Mouse (Mus musculus): ENCODE results near the gene Tmem150b. TPM values are rescaled to one million over a fixed set of nuclear protein-coding genes. Genes with fewer than 3 reads are reported as not detected.

Gene Tmem150b
- polyA plus RNA-seq, 1 experiment from 2014 or later: 0.25 TPM

- peaks cover 43% of the 10 kb centered on the region for H3K36me3 ChIP-seq (replicated peaks)
- WGBS: 88% methylated on average over 12 of the region's 12 CpGs
- H3K27ac ChIP-seq: no peak overlapping the region
- no peak for ATAC-seq (replicated peaks)
- no peaks in the 10 kb centered on the region for H3K4me1 ChIP-seq
- no peak overlapping the region for H3K9ac ChIP-seq
- no peak overlapping the region for H3K4me3 ChIP-seq
- no peaks in the 10 kb centered on the region for H3K27me3 ChIP-seq (replicated peaks)
- no peak overlapping the region for H3K4me2 ChIP-seq
- no peaks in the 10 kb centered on the region for H3K9me3 ChIP-seq
These were observed 50.8 kb downstream of the Tmem150b start for GRCm38 (mm10) chr7:4674114-4674731.

- 92% methylated on average over 4 of the region's 4 CpGs for WGBS
- peaks cover 47% of the 10 kb centered on the region for H3K36me3 ChIP-seq (replicated peaks)
- no peak overlapping the region for H3K4me2 ChIP-seq
- no peaks in the 10 kb centered on the region for H3K4me1 ChIP-seq
- H3K9me3 ChIP-seq: no peaks in the 10 kb centered on the region
- no peak overlapping the region for H3K9ac ChIP-seq
- no peaks in the 10 kb centered on the region for H3K27me3 ChIP-seq (replicated peaks)
- no peak overlapping the region for H3K27ac ChIP-seq
- no peak for ATAC-seq (replicated peaks)
- H3K4me3 ChIP-seq: no peak overlapping the region
These were observed 53.1 kb downstream of the Tmem150b start for GRCm38 (mm10) chr7:4671956-4672355.

- Histone ChIP-seq H3K4me3 (no peak overlapping the region), H3K4me2 (no peak overlapping the region), H3K27me3 (replicated peaks) (no peaks in the 10 kb centered on the region), H3K9me3 (no peaks in the 10 kb centered on the region), H3K27ac (no peak overlapping the region), H3K36me3 (replicated peaks) (peaks cover 46% of the 10 kb centered on the region), H3K4me1 (no peaks in the 10 kb centered on the region), H3K9ac (no peak overlapping the region)
- WGBS: 92% methylated on average over 8 of the region's 8 CpGs
- ATAC-seq (replicated peaks): no peak
These were observed 54.3 kb downstream of the Tmem150b start for GRCm38 (mm10) chr7:4670655-4671255.

GRCm38 (mm10) chr7:4669156-4669555 lies 55.9 kb downstream of the Tmem150b start:
- 97% methylated on average over 9 of the region's 9 CpGs for WGBS
- H3K36me3 ChIP-seq (replicated peaks): peaks cover 41% of the 10 kb centered on the region

GRCm38 (mm10) chr7:4668506-4668905 lies 56.5 kb downstream of the Tmem150b start:
- Histone ChIP-seq H3K9ac (no peak overlapping the region), H3K27me3 (replicated peaks) (no peaks in the 10 kb centered on the region), H3K9me3 (no peaks in the 10 kb centered on the region), H3K4me1 (no peaks in the 10 kb centered on the region), H3K4me3 (no peak overlapping the region), H3K36me3 (replicated peaks) (peaks cover 42% of the 10 kb centered on the region), H3K4me2 (no peak overlapping the region), H3K27ac (no peak overlapping the region)
- WGBS: 95% methylated on average over 8 of the region's 8 CpGs
- ATAC-seq (replicated peaks): no peak

More at GRCm38 (mm10) chr7:4669156-4669555, 55.9 kb downstream of the Tmem150b start:
- no peak for ATAC-seq (replicated peaks)
- Histone ChIP-seq H3K9me3 (no peaks in the 10 kb centered on the region), H3K9ac (no peak overlapping the region), H3K4me3 (no peak overlapping the region), H3K27me3 (replicated peaks) (no peaks in the 10 kb centered on the region), H3K4me1 (no peaks in the 10 kb centered on the region), H3K27ac (no peak overlapping the region), H3K4me2 (no peak overlapping the region)

- ATAC-seq (replicated peaks): no peak
- no peak overlapping the region for H3K9ac ChIP-seq
- H3K27me3 ChIP-seq (replicated peaks): no peaks in the 10 kb centered on the region
- H3K4me2 ChIP-seq: no peak overlapping the region
- no peaks in the 10 kb centered on the region for H3K4me1 ChIP-seq
- H3K4me3 ChIP-seq: no peak overlapping the region
- H3K27ac ChIP-seq: no peak overlapping the region
- peaks cover 48% of the 10 kb centered on the region for H3K36me3 ChIP-seq (replicated peaks)
- 96% methylated on average over 5 of the region's 5 CpGs for WGBS
- no peaks in the 10 kb centered on the region for H3K9me3 ChIP-seq
These were observed 58.2 kb downstream of the Tmem150b start for GRCm38 (mm10) chr7:4666871-4667270.

- H3K27ac ChIP-seq: no peak overlapping the region
- 97% methylated on average over 2 of the region's 2 CpGs for WGBS
- no peak overlapping the region for H3K4me3 ChIP-seq
- H3K4me2 ChIP-seq: no peak overlapping the region
- H3K9me3 ChIP-seq: no peaks in the 10 kb centered on the region
- peaks cover 14% of the 10 kb centered on the region for H3K4me1 ChIP-seq
- H3K27me3 ChIP-seq (replicated peaks): no peaks in the 10 kb centered on the region
- peaks cover 30% of the 10 kb centered on the region for H3K36me3 ChIP-seq (replicated peaks)
- ATAC-seq (replicated peaks): no peak
- H3K9ac ChIP-seq: no peak overlapping the region
These were observed 61.3 kb downstream of the Tmem150b start for GRCm38 (mm10) chr7:4663742-4664141.

- WGBS: 79% methylated on average over 8 of the region's 8 CpGs
- no peak overlapping the region for H3K9ac ChIP-seq
- H3K27ac ChIP-seq: no peak overlapping the region
These were observed 61.9 kb downstream of the Tmem150b start for GRCm38 (mm10) chr7:4663179-4663578.

GRCm38 (mm10) chr7:4659911-4660443 lies 65.1 kb downstream of the Tmem150b start:
- H3K9ac ChIP-seq: peak overlapping the region; percentile 74; the same call in 1 of the 2 replicates
- H3K4me3 ChIP-seq: peak overlapping the region; percentile 73
- ATAC-seq (replicated peaks): no peak
- H3K27ac ChIP-seq: peak overlapping the region; percentile 94
- WGBS: 41% methylated on average over 3 of the region's 3 CpGs
- H3K4me2 ChIP-seq: peak overlapping the region; percentile 96
- H3K4me1 ChIP-seq: peaks cover 44% of the 10 kb centered on the region
- H3K27me3 ChIP-seq (replicated peaks): no peaks in the 10 kb centered on the region
- peaks cover 10% of the 10 kb centered on the region; the same call in 1 of the 2 replicates for H3K36me3 ChIP-seq (replicated peaks)
- no peaks in the 10 kb centered on the region for H3K9me3 ChIP-seq

More at GRCm38 (mm10) chr7:4663179-4663578, 61.9 kb downstream of the Tmem150b start:
- Histone ChIP-seq H3K36me3 (replicated peaks) (peaks cover 25% of the 10 kb centered on the region), H3K27me3 (replicated peaks) (no peaks in the 10 kb centered on the region), H3K9me3 (no peaks in the 10 kb centered on the region), H3K4me1 (peaks cover 14% of the 10 kb centered on the region), H3K4me2 (no peak overlapping the region), H3K4me3 (no peak overlapping the region)
- no peak for ATAC-seq (replicated peaks)

- Histone ChIP-seq H3K27ac (peak within 1 kb of the TSS; percentile 94), H3K9me3 (no peaks in the 10 kb centered on the region), H3K9ac (peak within 1 kb of the TSS; percentile 74), H3K27me3 (replicated peaks) (no peaks in the 10 kb centered on the region), H3K4me2 (peak within 1 kb of the TSS; percentile 96), H3K36me3 (replicated peaks) (0 out of 2 replicates have a peak, but pooled peaks cover 10% of the 10 kb centered on the region), H3K4me3 (peak within 1 kb of the TSS; percentile 73), H3K4me1 (peaks cover 44% of the 10 kb centered on the region)
- ATAC-seq (replicated peaks): peak; percentile 97
- under 1% methylated on average over 54 of the region's 54 CpGs for WGBS
These were observed 66.0 kb downstream of the Tmem150b start, which contains the start of gene Ppp6r1 for GRCm38 (mm10) chr7:4658912-4659551. Gene Ppp6r1, minus strand, starts transcription at chr7:4659019.

GRCm38 (mm10) chr7:4658128-4658907 lies 66.7 kb downstream of the Tmem150b start:
- Histone ChIP-seq H3K9me3 (no peaks in the 10 kb centered on the region), H3K27ac (peak overlapping the region; percentile 94), H3K4me2 (peak overlapping the region; percentile 96), H3K36me3 (replicated peaks) (0 out of 2 replicates have a peak, but pooled peaks cover 7% of the 10 kb centered on the region), H3K4me1 (peaks cover 44% of the 10 kb centered on the region), H3K27me3 (replicated peaks) (no peaks in the 10 kb centered on the region), H3K4me3 (peak overlapping the region; percentile 73), H3K9ac (peak overlapping the region; percentile 74)
- ATAC-seq (replicated peaks): peak; percentile 81
- WGBS: under 1% methylated on average over 73 of the region's 78 CpGs
